11 mouse cellular contexts compared by ENCODE assay signal in genomic region chr4:88838828-88839227, GRCm38 (mm10). TPM values are rescaled to one million over a fixed set of nuclear protein-coding genes. Genes with fewer than 3 reads are reported as not detected.
DNase-seq lines count a peak whose midpoint lies in the region; ATAC-seq and TF ChIP-seq lines count a peak whose summit lies in the region.
"Had no signal": no experiment of that assay in that cellular context is flagged by ENCODE, and none has a peak within 500 bp of the region (broad histone marks: within the 10 kb centered on the region; RNA-seq: fewer than 3 reads in every experiment).

No protein-coding gene starts in this region.

- no peaks in the 10 kb centered on the region for H3K9me3 ChIP-seq in lung, postnatal 0 days (ENCODE audit: low read length)

- H3K4me3 ChIP-seq in left cerebral cortex, adult 2 months: no peak overlapping the region
- no peak overlapping the region for H3K4me3 ChIP-seq in lung, postnatal 0 days (ENCODE audit: low read depth, low read length)

- TF ChIP-seq CTCF in left cerebral cortex, adult 2 months (IDR thresholded peaks at IDR 0.05): peak; percentile 77
- peak; percentile 57 for TF ChIP-seq CTCF in lung, postnatal 0 days (IDR thresholded peaks at IDR 0.05)

- H3K9ac ChIP-seq in lung, postnatal 0 days (replicated peaks; ENCODE audit: low read depth): no peak overlapping the region

- no peak for ATAC-seq in lung, postnatal 0 days

- no peak overlapping the region for H3K4me2 ChIP-seq in lung, postnatal 0 days (replicated peaks; ENCODE audit: low read depth, low read length)
- H3K4me2 ChIP-seq: midbrain, embryonic 11.5 days had no signal

- no peaks in the 10 kb centered on the region for H3K4me1 ChIP-seq in lung, postnatal 0 days (ENCODE audit: insufficient read depth, low read depth, low read length)

- H3K27ac ChIP-seq in left cerebral cortex, adult 2 months: no peak overlapping the region
- H3K27ac ChIP-seq in lung, postnatal 0 days (ENCODE audit: low read length): no peak overlapping the region

- DNase-seq in embryo, embryonic 10.5 days (ENCODE audit: low spot score): peak; percentile 39
- no peak for DNase-seq in embryo, embryonic 10 days (ENCODE audit: low spot score)
- DNase-seq in left cerebral cortex, adult 2 months (ENCODE audit: extremely low spot score in 1 of 2, low spot score in 2 of 2): no peak
- DNase-seq in left cerebral cortex, postnatal 36 days (ENCODE audit: low spot score in 2 of 2): no peak
- DNase-seq in CD4-positive helper T cell, adult 2 months (ENCODE audit: low read depth, low spot score): peak; percentile 18
- DNase-seq in lung, postnatal 0 days (ENCODE audit: low spot score): peak; percentile 30
- no peak for DNase-seq in Muller cell, postnatal 12 days (ENCODE audit: inconsistent ontology term)
- DNase-seq in urinary bladder, postnatal 4 days (ENCODE audit: low spot score in 2 of 2): no peak
- DNase-seq: layer of hippocampus, postnatal 36 days had no signal

- TF ChIP-seq EP300 in lung, postnatal 0 days (IDR thresholded peaks at IDR 0.05): no peak

- intact Hi-C loops in left cerebral cortex, adult 2 months (cut with DNase I): no loop called here
- intact Hi-C loops in left cerebral cortex, postnatal 36 days (cut with DNase I): no loop called here

- 35% methylated on average over 3 of the region's 3 CpGs for WGBS in lung, postnatal 0 days

- H3K27me3 ChIP-seq in lung, postnatal 0 days (replicated peaks; ENCODE audit: insufficient read depth, low read length): no peaks in the 10 kb centered on the region

- no peaks in the 10 kb centered on the region for H3K36me3 ChIP-seq in lung, postnatal 0 days (ENCODE audit: insufficient read depth, low read length)

RNA-seq across cellular contexts. Expression of gene Ifna4, which starts 2.8 kb away (rescaled TPM):
- not detected for total RNA-seq in left cerebral cortex, adult 2 months (2021)
- total RNA-seq in left cerebral cortex, postnatal 36 days (2021): not detected
- not detected in 2 replicates for polyA plus RNA-seq in lung, postnatal 0 days (2015; fragmentation: Nextera tagmentation; extraction: Ambion mirVana)
- total RNA-seq: heart, postnatal 10 days; layer of hippocampus, postnatal 36 days had no signal
- polyA plus RNA-seq: midbrain, embryonic 11.5 days had no signal

RNA-seq across cellular contexts. Expression of gene Ifna5, which starts 3.5 kb away (rescaled TPM):
- total RNA-seq in left cerebral cortex, adult 2 months (2021): not detected
- not detected for total RNA-seq in left cerebral cortex, postnatal 36 days (2021)
- polyA plus RNA-seq in lung, postnatal 0 days (2015; fragmentation: Nextera tagmentation; extraction: Ambion mirVana): not detected in 2 replicates
- total RNA-seq: heart, postnatal 10 days; layer of hippocampus, postnatal 36 days had no signal
- polyA plus RNA-seq: midbrain, embryonic 11.5 days had no signal

RNA-seq across cellular contexts. Expression of gene Ifna1, which starts 11.1 kb away (rescaled TPM):
- not detected for total RNA-seq in left cerebral cortex, adult 2 months (2021)
- total RNA-seq in left cerebral cortex, postnatal 36 days (2021): not detected
- polyA plus RNA-seq in lung, postnatal 0 days (2015; fragmentation: Nextera tagmentation; extraction: Ambion mirVana): not detected in 2 replicates
- total RNA-seq: heart, postnatal 10 days; layer of hippocampus, postnatal 36 days had no signal
- polyA plus RNA-seq: midbrain, embryonic 11.5 days had no signal

RNA-seq across cellular contexts. Expression of gene Ifna6, which starts 11.6 kb away (rescaled TPM):
- not detected for total RNA-seq in left cerebral cortex, adult 2 months (2021)
- total RNA-seq in left cerebral cortex, postnatal 36 days (2021): not detected
- polyA plus RNA-seq in lung, postnatal 0 days (2015; fragmentation: Nextera tagmentation; extraction: Ambion mirVana): not detected in 2 replicates
- total RNA-seq: heart, postnatal 10 days; layer of hippocampus, postnatal 36 days had no signal
- polyA plus RNA-seq: midbrain, embryonic 11.5 days had no signal

RNA-seq across cellular contexts. Expression of gene Ifna11, which starts 19.1 kb away (rescaled TPM):
- total RNA-seq in left cerebral cortex, adult 2 months (2021): not detected
- total RNA-seq in left cerebral cortex, postnatal 36 days (2021): not detected
- polyA plus RNA-seq in lung, postnatal 0 days (2015; fragmentation: Nextera tagmentation; extraction: Ambion mirVana): not detected in 2 replicates
- total RNA-seq: heart, postnatal 10 days; layer of hippocampus, postnatal 36 days had no signal
- polyA plus RNA-seq: midbrain, embryonic 11.5 days had no signal

Comparison
In these comparisons a context has a peak if more than half of its experiments do, and no peak if none do; other contexts are left out.
1. DNase-seq: peak in embryo, embryonic 10.5 days (single experiment), CD4-positive helper T cell, adult 2 months (single experiment) and lung, postnatal 0 days (single experiment); none in embryo, embryonic 10 days (single experiment), left cerebral cortex, adult 2 months (0 of 2), left cerebral cortex, postnatal 36 days (0 of 2), Muller cell, postnatal 12 days (single experiment) and urinary bladder, postnatal 4 days (0 of 2).